Mouse (Mus musculus) Patski (cell line): ENCODE results near the gene Sema4g. TPM values are rescaled to one million over a fixed set of nuclear protein-coding genes. Genes with fewer than 3 reads are reported as not detected.

ENCODE experiments used
- ATAC-seq: fragments of 100-300 bp; one replicate; pipeline ENCODE4 v1.8.0; 2021
- CTCF ChIA-PET: fragments of 350-600 bp; sonication (Branson Sonifier 250); formaldehyde crosslinking; loops from one replicate; lab custom pipeline; 2022; ENCODE audit warnings: inconsistent platforms; lab: Charles Lee
- POLR2A ChIA-PET: fragments of 350-600 bp; sonication (Branson Sonifier 250); formaldehyde crosslinking; loops from one replicate; lab custom pipeline; 2022; ENCODE audit warnings: antibody characterized with exemption, inconsistent platforms; lab: Charles Lee
- DNase-seq: peaks from one replicate; pipeline ENCODE4 v3.0.0-alpha.2; 2011; ENCODE audit warnings: low read depth, low spot score
- H3K27me3 ChIP-seq: fragments of 371-371 bp; one replicate; pipeline ENCODE4 v1.5.1; 2021
- CTCF ChIP-seq: fragments of 100-300 bp; IDR thresholded peaks from one replicate; pipeline ENCODE4 v1.5.1; 2021
- in situ Hi-C: fragments of 300-500 bp; cut with MboI; formaldehyde crosslinking; loops from 3 replicates; pipeline ENCODE4 v1.11.1; 2018; ENCODE audit warnings: low pct_unique_long_range_greater_than_20kb, mixed read lengths
- polyA plus RNA-seq: library from polyadenylated mRNA; unstranded; gene quantifications from one replicate; pipeline ENCODE4 v1.2.3, GENCODE M21; 2021

Gene Sema4g
- polyA plus RNA-seq, 1 experiment from 2014 or later, result 8.8 TPM

DNA sequence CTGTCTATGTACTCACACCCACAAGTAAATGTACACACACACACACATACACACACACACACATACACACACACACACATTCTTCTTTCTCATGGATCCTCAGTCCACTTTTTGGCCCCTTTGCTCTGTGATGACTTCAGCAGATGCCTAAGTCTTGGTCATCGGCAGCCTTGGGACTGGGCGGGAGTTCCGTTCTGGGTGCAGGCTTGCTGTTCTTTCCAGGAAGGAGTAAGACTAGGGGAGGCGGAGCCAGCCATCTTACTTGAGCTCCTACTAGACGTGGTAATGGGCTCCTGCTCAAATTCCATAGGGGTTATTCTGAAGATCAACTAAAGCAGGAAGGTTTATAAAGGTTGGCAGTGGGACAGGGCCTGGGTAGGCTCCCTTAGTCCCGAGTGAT is 31.4 kb downstream of the Sema4g start:
- TF ChIP-seq CTCF, result no peak
- in situ Hi-C loops, result no loop called here
- DNase-seq (no peak), ATAC-seq (no peak)
- H3K27me3 ChIP-seq, result no peaks in the 10 kb centered on the region
- ChIA-PET POLR2A (interaction anchor here (2.1 kb wide), 1 partner anchor 10 kb away, joined by 9 read pairs; no protein-coding TSS in a partner anchor), CTCF (interaction anchor here (2.6 kb wide), 1 partner anchor 10 kb away, joined by 20 read pairs; no protein-coding TSS in a partner anchor)

DNA sequence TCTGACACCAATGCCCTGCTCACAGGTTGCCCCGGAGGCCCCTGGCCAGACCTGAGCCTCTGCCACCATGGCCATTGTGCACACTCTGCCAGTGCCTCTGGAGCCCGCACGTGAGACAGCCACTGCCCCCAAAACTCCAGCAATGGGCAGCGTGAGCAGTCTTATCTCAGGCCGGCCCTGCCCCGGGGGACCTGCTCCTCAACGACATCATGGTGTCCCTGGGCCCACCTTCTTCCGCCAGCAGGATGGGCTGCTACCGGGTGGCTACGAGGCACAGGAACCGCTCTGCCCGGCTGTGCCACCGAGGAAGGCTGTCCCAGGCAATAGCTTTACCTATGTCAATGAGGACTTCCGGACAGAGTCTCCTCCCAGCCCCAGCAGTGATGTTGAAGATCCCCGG is 32.5 kb downstream of the Sema4g start:
- in situ Hi-C loops, result no loop called here
- DNase-seq (no peak), ATAC-seq (no peak)
- CTCF ChIA-PET, result interaction anchor here (2.6 kb wide), 1 partner anchor 9 kb away, joined by 20 read pairs; no protein-coding TSS in a partner anchor
- TF ChIP-seq CTCF, result no peak
- POLR2A ChIA-PET, result interaction anchor here (2.1 kb wide), 1 partner anchor 9 kb away, joined by 9 read pairs; no protein-coding TSS in a partner anchor
- no peaks in the 10 kb centered on the region for H3K27me3 ChIP-seq

DNA sequence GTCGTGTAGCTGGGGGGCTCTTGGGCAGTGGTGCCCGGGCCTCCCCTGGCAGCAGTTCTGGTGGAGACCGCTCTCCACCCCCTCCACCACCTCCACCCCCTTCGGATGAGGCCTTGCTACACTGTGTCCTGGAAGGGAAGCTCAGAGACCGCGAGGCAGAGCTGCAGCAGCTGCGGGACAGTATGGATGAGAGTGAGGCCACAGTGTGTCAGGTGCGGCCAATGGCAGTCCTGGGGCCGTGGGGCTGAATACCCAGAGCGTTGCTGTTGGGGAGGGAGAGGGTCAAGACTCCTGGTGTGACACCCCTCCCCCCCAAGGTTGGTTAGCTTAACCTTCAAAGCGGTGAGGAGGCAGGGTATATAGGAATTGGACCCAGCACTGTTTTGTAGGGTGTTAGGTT is 35.1 kb downstream of the Sema4g start:
- POLR2A ChIA-PET, result interaction anchor here (1.1 kb wide), 1 partner anchor 23 kb away, joined by 3 read pairs; no protein-coding TSS in a partner anchor
- TF ChIP-seq CTCF, result no peak
- ATAC-seq (no peak), DNase-seq (no peak)
- in situ Hi-C loops, result no loop called here
- no peaks in the 10 kb centered on the region for H3K27me3 ChIP-seq
- CTCF ChIA-PET, result interaction anchor here (1.4 to 2.1 kb wide), 2 partner anchors 9 to 11 kb away, joined by 3 to 8 read pairs; no protein-coding TSS in a partner anchor

DNA sequence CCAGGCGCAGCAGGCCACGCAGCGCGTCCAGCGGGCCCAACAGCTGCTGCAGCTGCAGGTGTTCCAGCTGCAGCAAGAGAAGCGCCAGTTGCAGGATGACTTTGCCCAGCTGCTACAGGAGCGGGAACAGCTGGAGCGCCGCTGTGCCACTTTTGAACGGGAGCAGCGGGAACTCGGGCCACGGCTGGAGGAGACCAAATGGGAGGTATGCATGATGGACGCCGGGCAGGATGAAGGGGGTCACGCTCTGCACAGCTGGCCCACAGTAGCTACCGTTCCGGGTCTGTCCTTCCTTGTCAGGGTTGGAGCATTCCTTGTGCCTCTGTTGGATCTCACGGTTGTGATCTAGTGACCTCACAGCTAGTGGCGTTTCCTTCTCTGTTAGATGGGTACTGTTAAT is 35.9 kb downstream of the Sema4g start:
- ChIA-PET CTCF (interaction anchor here (2.1 kb wide), 1 partner anchor 12 kb away, joined by 8 read pairs; no protein-coding TSS in a partner anchor), POLR2A (interaction anchor here (0.6 to 1.1 kb wide), 2 partner anchors 10 to 22 kb away, joined by 3 read pairs; no protein-coding TSS in a partner anchor)
- in situ Hi-C loops, result no loop called here
- H3K27me3 ChIP-seq, result no peaks in the 10 kb centered on the region
- DNase-seq (no peak), ATAC-seq (no peak)
- TF ChIP-seq CTCF, result no peak

DNA sequence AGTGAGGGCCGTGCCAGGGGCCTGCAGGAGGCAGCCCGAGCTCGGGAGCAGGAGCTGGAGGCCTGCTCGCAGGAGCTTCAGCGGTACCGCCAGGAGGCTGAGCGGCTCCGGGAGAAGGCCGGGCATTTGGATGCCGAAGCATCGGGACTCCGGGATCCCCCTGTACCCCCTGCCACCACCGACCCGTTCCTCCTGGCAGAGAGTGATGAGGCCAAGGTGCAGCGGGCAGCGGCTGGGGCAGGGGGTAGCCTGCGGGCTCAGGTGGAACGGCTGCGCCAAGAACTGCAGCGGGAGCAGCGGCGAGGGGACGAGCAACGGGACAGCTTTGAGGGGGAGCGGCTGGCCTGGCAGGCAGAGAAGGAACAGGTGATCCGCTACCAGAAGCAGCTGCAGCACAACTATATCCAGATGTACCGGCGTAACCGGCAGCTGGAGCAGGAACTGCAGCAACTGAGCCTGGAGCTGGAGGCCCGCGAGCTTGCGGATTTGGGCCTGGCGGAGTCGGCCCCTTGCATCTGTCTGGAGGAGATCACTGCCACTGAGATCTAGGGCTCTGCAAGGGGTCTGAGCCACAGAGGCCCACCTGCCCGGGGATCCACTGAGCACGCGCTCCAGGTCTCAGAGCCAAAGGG is 37.2 kb downstream of the Sema4g start:
- POLR2A ChIA-PET, result interaction anchor here (0.6 to 1.0 kb wide), 2 partner anchors 9 to 11 kb away, joined by 3 read pairs; partner anchors contain the start of gene Lzts2
- no peak for ATAC-seq
- no peaks in the 10 kb centered on the region for H3K27me3 ChIP-seq
- CTCF ChIA-PET, result interaction anchor here (6.9 kb wide), 1 partner anchor 14 kb away, joined by 188 read pairs; the partner anchor contains the start of genes Lzts2, Mrpl43 and Twnk
- no peak for DNase-seq
- in situ Hi-C loops, result no loop called here
- TF ChIP-seq CTCF, result no peak

DNA sequence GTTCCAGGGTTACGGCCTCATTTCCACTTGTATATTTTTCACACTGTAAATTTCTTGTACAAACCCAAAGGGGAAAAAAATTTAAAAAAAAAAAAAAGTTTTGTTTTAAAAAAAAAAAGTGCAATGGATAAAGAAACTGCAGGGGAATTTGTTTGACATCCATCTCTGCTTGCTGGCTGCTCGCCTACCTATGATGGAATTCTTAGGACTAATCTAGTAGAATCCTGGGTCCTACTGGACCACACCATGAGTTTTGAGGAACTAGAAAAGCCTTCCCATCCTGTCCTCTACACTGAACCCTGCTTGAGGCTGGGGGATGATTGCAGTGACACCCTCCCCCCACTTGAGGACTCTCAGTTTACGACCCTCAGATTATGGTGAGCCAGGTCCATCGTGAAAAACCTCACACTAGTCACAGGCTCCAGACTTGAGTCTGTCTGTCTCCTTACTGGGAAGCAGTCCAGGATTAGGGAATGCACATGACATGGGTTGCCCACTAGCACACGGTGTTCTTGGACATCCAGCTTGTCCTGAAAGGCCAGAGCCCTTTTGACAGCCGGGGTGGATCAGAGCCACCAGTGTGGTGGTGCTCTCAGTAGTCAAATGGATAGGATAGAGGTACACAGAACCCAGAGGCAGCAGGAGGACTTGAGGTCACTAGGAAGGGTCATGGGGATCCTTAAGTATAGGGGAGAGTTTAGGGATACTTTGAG is 38.2 kb downstream of the Sema4g start:
- ChIA-PET CTCF (interaction anchor here (1.0 to 6.9 kb wide), 2 partner anchors 15 to 29 kb away, joined by 3 to 188 read pairs; partner anchors contain the start of genes Lzts2, Mrpl43 and Twnk), POLR2A (interaction anchor here (0.5 to 2.3 kb wide), 4 partner anchors 9 to 269 kb away, joined by 4 to 11 read pairs (median 6); partner anchors contain the start of gene Lzts2)
- DNase-seq (no peak), ATAC-seq (no peak)
- H3K27me3 ChIP-seq, result no peaks in the 10 kb centered on the region
- in situ Hi-C loops, result no loop called here
- no peak for TF ChIP-seq CTCF

DNA sequence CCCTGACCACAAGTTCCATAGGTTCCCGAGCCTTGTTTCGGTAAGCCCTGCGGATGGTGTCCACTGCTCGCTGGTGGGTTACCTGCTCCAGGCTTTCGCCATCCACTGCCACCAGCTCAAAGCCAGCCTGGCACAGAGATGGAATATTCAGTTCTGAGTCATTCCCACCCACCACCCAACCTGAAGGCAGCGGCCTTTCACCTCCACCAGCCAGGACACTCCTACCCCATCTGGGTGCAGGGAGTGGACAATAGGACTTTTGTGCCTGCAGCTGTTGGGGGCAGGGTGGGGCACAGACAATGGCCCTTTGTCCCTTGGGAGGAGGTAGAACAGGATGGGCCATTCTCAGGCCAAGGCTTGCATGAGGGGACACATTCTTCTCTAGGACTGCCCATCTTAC is 38.9 kb downstream of the Sema4g start:
- no peak for TF ChIP-seq CTCF
- no peaks in the 10 kb centered on the region for H3K27me3 ChIP-seq
- no peak for DNase-seq
- in situ Hi-C loops, result no loop called here
- ATAC-seq, result no peak
- ChIA-PET POLR2A (interaction anchor here (1.0 to 2.3 kb wide), 3 partner anchors 10 to 18 kb away, joined by 4 to 11 read pairs (median 6); partner anchors contain the start of gene Lzts2), CTCF (interaction anchor here (6.9 kb wide), 1 partner anchor 16 kb away, joined by 188 read pairs; the partner anchor contains the start of genes Lzts2, Mrpl43 and Twnk)

DNA sequence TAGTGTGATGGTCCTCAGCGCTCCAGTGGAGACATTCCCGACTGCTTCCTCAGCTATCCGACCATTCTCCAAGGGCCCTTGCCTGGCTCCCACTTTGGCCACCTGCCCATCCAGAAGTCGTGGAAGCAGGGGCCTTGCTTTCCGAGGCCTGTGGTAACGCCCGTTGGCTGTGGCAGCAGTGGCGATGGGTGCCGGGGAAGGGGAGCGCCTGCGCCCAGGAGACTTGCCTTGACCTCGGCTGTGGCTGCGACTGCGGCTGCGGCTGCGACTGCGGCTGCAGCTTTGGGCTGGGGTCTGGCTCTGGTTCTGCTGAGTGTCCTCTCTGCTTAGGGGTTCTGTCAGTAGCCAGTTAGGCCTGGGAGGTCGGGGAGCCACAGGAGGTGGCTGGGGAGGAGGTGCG is 39.8 kb downstream of the Sema4g start:
- no peaks in the 10 kb centered on the region for H3K27me3 ChIP-seq
- in situ Hi-C loops, result no loop called here
- ATAC-seq, result no peak
- DNase-seq, result no peak
- POLR2A ChIA-PET, result interaction anchor here (1.0 to 2.4 kb wide), 4 partner anchors 8 to 15 kb away, joined by 4 to 11 read pairs (median 8); partner anchors contain the start of gene Lzts2
- CTCF ChIA-PET, result interaction anchor here (6.9 kb wide), 1 partner anchor 17 kb away, joined by 188 read pairs; the partner anchor contains the start of genes Lzts2, Mrpl43 and Twnk
- no peak for TF ChIP-seq CTCF

DNA sequence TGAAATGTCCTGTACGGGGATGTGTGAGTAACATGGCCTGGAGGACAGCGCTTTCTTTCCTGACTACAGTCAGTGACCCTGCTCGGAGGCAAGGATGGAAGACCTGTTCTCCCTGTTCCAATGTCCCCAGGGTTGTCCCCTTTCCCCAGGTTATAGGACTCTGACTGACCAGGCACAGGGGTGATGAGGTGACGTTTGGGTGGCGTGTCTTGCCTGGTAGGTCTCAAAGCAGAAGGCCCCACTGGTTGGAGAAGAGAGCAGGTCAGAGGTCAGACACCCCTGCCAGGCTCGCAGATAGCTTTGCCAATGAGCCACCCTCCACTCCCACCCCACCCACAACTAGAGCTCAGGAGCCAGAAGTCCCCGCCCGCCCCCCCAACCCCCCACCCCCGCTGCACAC is 40.7 kb downstream of the Sema4g start:
- POLR2A ChIA-PET, result interaction anchor here (1.4 to 2.9 kb wide), 3 partner anchors 8 to 20 kb away, joined by 3 to 31 read pairs (median 9); partner anchors contain the start of gene Lzts2
- no peaks in the 10 kb centered on the region for H3K27me3 ChIP-seq
- in situ Hi-C loops, result no loop called here
- DNase-seq, result no peak
- TF ChIP-seq CTCF, result no peak
- CTCF ChIA-PET, result interaction anchor here (1.0 to 6.9 kb wide), 7 partner anchors 9 to 49 kb away, joined by 5 to 188 read pairs (median 13); partner anchors contain the start of genes Kazald1, Lzts2, Mrpl43 and Pdzd7
- no peak for ATAC-seq
